Mouse (Mus musculus): ENCODE data around the gene Tstd2.

The Tstd2 gene

DNA sequence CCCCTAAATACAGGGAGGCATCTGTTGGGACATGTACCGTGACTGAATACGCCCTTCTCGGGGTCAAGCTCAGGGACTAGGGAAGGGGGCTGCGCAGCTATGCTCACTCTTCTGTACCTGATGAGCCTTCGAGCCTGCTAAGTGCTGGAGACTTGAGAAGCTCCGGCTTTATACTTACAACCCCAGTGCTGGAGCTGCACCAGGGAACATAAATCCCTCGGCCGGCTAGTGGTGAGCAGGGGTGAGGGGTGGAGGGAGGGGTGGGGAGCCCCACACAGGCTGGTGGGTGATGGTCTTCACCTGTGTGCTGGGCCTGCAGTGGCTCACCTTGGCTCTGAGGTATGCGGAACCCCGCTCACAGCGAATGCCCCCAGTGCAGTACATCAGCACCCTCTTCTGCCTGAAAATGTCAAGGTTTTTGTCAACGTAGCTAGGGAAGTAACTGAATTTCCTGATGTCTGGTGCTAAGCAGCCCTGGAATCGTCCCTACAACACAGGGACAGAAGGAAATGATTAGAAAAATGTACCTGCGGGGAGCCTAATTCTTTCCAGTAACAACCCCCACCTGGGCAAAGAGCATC is 18.9 kb downstream of the Tstd2 start:
- DNase-seq (ENCODE audit: low spot score in 2 of 2): no peak

DNA sequence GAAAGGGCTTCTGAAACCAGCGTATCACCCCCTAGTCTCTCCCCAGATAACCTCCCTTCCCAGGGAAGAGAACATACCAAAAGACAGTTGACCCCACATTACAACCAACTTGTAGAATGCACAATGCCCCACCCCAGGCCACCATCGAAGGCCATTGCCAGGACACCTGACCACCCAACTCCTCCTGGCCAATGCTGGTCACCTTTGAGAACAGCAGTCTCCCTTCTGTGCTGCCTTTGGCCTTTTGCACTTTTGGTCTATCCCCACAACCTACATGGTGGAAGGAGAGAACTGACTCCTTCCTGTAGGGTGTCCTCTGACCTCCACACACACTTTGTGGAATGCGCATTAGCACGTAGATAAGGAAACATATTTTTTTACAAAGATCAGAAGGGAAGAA is 21.0 kb downstream of the Tstd2 start:
- no peak for DNase-seq (ENCODE audit: low spot score in 2 of 2)

DNA sequence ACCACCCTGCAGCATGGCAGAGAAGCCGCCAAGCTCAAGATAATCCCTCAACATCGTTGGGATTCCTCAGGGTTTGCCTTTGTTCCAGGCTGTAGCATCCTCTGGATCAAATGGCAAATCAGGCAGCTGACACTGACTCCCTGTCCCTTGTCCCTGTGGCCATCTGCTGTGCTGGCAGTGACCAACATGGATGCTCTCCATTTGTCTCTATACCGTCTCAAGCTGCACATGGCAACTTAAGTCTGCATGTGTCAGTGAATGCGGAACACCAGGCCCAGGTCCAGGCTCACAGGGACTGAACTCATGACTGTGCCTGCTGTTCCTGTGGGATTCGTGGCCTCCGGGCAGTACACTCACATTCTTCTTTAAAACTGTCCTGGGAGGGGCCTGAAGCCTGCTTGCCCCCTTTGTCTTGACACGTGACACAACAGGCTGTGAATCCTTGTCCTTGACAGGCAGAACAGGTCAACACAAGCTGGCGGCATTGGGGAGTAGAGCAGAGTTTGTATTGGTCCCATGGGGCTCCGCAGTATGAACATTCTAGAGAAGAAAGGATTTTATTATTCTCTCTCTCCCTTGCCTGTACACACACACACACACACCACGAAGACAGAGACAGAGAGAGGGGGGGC is 21.8 kb downstream of the Tstd2 start:
- DNase-seq (ENCODE audit: low spot score in 2 of 2): no peak

DNA sequence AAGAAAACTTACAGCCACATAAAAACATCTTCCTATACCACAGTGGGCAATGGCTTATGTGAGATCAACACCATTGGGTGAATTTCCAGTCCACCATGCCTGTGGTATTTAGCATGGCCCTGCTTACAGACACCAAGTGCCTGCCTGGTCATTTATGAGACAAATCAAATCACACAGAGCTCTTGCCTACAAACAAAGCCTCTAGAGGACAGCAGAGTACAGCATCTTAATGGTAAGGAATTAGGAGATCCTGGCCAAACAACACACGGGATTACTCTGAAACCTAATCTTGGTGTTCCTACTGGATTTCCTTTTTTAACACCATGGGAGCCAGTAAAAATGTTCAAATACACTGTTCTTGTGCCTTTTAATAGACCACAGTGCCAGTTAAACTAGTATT is 23.2 kb downstream of the Tstd2 start:
- DNase-seq (ENCODE audit: low spot score in 2 of 2): no peak

DNA sequence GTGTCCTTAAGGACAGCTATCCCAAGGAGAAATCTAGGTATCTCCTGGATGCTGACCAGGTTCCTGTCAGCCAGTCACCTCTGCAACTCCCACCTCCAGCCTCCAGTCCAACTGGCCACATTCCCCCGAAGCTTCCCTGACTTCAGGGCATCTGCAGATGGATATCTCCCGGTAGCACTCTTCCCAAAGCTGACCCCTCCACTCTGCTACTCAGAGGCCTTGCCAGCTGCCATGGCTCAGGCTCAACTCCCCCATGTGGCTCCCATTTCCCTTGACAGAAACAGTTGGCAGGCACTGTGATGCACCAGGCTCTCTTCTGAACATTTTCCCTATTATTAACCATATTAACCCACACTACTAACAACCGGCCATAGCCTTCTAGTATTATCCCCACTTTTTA is 27.1 kb downstream of the Tstd2 start:
- DNase-seq (ENCODE audit: low spot score in 2 of 2): no peak

DNA sequence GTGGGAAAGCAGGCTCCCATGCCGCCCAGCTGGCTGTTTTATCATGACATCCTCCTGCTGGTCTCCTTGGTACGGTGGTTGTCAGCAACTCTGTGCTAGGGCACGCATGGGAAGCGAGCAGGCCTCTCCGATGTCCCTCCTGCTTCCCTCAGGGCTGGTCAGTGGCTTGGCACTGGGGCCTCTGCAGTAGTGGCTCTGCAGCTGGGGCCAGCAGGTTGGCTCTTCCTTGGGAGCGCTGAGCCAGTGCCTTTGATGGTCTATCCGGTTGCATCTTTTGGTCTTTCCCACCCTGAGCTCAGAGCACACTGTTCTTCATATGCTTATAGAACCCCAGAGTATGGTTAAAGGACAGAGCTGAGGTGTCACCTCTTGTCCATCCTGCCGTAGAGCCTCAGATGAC is 28.4 kb downstream of the Tstd2 start:
- DNase-seq (ENCODE audit: low spot score in 2 of 2): no peak

DNA sequence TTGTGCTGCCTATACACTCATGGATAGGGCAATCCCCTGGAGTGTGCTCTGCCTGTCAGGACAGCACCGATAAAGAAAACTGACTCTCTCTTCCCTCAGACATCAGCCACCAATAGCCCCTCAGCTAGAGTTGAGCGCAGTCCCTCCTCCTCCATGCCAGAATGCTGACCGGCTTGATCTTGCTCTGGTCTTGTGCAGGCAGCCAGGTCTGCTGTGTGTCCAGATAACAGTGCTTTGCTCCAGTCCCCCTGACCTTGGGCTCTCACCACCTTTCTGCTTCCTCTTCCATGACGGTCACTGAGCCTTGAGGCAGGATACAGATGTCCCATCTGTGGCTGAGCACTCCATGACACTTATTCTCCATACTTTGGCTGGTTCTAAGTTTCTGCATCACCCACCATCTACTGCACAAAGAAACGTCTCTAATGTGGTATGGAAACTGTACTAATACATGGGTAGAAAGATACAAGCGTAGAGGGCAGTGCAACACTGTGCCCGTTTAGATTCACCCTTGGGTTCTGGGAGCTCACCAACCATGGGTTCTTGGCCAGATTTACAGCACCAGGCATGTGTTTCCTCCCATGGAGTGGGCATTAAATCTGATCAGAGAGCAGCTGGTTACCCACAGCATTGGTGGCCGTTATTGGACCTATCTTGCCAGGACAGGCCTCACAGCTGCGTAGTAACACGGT is 36.3 kb downstream of the Tstd2 start:
- no peak for DNase-seq (ENCODE audit: low spot score in 2 of 2)

DNA sequence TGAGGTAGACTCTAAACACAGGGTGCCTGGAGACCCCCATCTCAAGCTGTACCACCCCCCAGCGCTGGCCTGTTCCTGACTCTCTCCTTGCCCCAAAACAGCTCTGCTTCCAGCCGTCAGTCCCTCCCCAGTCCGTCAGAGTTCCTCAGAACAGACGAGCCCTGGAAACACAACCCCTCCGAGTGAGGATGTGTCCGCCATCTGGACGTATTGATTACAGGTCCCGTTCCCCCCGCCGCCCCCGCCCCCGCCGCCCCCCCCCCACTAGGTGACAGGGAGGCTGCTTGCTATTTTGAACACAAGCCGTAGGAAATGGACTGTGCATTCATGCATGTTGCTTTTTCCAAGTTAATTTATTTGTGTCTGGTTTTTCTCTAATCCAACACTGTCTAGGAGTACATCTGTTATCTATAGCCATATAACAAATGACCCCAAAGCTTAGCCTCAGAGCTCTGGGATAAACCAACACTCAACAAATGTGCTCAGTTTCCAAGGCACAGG is 37.2 kb downstream of the Tstd2 start:
- DNase-seq (ENCODE audit: low spot score in 2 of 2): no peak

DNA sequence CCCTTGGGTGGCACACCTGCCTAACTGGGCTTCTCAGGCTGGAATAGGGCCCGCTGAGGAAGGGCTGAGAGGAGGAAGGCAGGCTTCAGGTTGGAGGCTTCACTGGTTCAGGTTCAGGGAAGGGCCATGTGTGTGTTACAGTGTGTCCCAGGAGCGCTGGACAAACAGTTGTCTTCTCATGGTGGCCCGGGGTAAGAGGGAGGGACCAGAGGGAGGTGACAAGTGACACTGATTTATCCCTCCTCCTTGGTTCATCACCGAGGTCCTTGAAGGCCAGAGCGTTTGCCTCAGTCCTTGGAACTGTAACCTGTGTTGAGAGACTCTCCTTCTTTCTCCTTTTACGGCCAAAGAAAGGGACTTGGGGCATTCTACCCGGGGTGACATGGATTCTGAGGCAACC is 38.0 kb downstream of the Tstd2 start:
- no peak for DNase-seq (ENCODE audit: low spot score in 2 of 2)

DNA sequence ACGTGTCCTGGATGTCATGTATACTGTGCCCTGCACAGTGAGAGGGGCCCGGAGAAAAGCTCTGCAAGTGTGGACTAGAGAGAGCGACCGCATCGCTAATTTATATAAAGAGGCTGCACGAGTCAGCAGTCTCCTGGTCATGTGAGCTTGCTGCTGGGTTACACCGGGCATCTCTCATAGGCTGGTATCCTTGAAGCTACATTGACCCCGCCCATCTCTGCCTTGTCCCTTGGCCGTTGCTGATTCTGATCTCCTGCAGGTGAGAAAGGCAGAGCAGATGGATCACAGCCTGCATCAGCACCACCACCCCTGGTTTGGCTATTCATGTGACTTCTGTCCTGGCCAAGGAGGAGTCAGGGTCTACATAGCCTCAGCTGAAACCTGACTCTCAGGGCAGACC is 39.4 kb downstream of the Tstd2 start:
- DNase-seq (ENCODE audit: low spot score in 2 of 2): no peak

DNA sequence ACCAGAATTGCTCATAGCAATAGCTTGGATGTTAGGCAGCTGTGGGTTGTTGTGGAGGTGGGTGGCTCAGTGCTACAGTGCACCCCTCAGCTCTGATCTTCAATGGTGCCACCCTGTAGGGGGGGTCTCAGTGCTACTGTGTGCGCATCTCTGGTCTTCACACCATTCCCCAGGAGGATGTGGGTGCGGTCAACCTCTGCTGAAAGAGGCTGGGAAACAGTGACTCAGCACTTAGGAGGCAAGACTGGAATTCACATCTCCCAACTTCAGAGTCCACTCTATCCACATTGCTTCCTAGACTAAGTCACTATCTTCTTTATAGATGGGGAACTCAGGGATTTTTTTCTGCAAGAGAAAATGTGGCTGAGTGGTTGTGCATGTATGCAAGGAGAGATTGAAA is 40.9 kb downstream of the Tstd2 start:
- no peak for DNase-seq (ENCODE audit: low spot score in 2 of 2)

DNA sequence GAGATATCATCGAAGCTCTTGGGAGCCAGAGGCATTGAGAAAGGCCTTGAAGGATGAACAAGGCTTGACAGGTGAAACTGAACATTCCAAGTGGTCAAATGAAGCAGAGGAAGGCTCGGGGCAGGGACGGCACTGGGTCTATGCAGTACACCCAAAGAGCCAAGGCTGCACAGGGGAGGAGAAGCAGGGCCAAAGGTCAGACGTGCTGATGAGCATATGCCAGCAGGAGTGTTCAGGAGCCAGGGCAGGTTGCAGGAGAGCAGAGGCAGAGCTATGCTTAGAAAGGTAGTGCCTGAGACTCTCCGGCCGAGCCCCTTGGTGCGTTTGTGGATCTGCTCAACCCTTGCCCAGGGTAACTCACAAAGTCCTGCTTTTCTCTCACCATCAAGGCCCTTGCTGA is 41.9 kb downstream of the Tstd2 start:
- DNase-seq (ENCODE audit: low spot score in 2 of 2): no peak

DNA sequence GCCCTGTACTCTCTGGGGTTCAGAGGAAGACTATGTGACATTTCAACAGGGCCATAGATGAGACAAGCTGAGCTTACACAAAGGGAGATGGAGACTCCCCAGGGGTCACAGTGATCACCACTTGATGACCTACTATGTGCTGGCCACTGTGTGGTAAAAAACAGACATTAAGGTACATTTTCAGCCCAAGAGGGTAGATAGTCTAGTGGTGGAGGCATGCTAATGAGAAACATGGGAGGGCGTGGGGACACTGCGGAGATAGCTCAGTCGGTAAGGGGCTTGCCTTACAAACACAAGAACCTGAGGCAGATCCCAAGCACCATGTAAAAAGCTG is 42.7 kb downstream of the Tstd2 start:
- DNase-seq (ENCODE audit: low spot score in 2 of 2): no peak

DNA sequence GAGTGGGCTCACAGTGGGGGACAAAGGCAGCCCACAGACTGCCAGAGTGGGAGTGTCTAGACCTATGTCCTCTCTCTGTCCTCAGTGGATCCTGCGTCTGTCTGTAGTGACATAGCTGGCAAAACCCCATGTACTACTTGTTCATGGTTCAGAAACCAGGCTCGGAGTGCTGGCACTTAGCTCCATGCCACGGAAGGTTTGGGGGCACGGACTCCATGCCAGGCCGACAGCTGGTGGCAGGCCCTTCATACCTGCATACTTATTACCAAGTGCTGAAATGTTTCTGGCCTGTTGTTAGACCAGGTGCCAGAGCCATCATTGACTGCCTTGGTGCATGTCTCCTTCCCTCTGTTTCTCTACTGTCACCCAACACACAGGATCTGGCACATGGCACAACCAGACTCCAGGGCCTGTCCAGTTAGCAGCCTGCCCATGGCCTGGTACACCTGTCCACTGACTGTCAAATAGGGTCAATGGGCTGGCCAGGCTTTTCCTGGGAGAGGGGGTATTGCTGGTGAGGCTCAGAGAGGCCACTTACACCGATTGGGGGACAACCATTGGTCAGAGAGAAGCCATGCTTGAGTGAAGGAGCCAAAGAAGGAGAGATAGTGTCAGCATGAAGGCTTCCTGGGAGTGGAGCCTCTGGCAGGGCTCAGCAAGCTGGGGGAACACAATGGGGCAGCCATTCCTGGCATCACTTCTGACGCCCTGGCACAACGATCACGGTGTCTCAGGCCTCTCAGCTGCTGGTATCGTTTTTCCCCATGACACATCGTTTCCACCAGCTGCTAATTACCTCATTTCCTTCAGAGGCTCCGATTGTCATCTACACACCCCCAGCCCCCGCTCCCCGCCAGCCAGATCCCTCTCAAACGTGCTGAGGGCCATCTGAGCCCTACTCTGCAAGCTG is 43.3 kb downstream of the Tstd2 start:
- DNase-seq (ENCODE audit: low spot score in 2 of 2): no peak

DNA sequence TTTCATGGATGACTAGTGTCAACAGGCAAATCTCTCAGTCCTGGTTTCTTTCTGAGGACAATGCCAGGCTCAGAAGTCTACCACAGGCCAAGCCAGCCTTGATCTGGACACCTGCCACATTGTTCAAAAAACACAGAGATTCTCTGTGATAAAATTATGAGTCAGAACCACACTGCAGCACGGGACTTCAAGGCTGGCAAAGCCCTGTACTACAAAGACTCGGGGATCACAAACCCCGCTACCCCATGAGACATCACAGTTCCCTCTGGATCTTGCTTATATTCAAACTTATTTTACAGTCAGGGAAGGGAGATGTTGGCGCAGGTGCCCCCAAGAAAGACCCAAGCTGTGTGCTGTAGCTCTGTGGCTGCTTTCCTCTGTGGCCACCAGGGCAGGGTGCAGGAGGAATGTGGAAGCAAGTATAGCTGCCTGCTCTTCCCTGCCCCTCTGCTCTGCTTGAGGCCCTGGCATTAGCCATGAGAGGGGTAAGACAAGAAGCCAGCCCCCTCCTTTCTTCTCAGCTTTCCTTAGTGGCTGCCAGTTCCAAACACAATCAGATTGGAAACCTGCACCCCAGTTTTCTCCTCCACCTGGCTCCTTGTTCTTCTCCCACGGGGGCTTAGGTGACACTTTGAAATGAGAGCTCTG is 45.9 kb downstream of the Tstd2 start:
- DNase-seq (ENCODE audit: low spot score in 2 of 2): no peak

DNA sequence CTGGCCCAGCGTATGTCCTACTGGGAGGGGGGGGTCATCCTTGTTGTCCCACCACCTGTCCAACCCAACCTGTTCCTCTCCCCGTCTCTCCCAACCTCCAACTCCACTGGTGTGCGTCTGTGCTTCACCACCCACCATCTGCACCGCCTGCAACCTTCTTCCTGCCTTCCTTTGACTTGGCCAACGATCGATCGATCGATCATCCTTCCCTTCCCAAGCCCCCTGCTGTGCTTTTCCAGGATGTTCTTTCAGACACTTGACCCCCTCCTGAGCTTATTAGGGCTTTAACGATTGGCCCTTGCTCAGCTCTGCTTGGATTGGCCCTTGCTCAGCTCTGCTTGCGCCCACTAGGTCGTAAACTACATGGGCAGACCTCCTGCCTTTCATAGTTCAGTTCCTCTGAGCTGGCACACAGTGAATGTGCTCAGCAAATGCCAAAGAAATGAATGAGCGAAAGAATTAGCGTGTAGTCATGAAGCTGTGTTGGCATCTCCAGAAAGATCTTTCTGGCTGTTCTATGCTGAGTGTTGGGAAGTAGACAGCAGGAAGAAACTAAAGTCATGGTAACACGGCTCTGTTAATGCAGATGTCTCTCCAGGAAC is 48.9 kb downstream of the Tstd2 start:
- no peak for DNase-seq (ENCODE audit: low spot score in 2 of 2)

DNA sequence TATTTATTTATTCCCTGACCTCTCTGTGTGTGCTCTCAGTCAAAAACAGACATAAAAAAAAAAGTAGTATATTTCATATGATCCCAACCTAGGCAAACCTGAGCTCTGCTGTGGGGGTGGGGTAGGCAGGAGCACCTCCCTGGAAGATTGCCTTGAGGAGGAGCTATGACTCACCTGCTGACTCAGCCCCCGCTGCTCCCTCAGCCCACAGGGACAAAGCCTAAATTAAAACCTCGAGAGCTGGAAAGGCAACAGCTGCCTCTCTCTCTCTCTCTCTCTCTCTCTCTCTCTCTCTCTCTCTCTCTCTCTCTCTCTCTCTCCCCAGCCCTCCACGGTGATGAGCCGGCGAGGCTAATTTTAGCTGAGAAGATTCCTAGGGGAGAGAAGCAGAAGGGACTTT is 50.6 kb downstream of the Tstd2 start:
- no peak for DNase-seq (ENCODE audit: low spot score in 2 of 2)

DNA sequence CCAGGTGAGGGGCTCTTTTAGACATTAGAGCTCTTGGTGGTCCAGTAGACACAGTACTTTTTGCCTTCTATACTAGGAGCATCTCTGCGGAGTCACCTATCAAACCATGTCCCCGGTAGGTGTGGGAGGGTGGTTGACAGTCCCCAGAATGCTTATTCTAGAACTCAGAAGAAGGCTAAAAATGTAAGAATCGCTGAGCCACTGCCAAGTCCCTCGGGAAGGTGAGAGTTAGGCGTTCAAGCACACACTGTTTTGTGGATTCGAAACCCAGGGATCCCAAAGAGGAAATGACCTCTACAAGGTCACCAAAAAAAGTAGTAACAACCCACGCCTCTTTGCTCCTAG is 51.1 kb downstream of the Tstd2 start:
- DNase-seq (ENCODE audit: low spot score in 2 of 2): no peak

DNA sequence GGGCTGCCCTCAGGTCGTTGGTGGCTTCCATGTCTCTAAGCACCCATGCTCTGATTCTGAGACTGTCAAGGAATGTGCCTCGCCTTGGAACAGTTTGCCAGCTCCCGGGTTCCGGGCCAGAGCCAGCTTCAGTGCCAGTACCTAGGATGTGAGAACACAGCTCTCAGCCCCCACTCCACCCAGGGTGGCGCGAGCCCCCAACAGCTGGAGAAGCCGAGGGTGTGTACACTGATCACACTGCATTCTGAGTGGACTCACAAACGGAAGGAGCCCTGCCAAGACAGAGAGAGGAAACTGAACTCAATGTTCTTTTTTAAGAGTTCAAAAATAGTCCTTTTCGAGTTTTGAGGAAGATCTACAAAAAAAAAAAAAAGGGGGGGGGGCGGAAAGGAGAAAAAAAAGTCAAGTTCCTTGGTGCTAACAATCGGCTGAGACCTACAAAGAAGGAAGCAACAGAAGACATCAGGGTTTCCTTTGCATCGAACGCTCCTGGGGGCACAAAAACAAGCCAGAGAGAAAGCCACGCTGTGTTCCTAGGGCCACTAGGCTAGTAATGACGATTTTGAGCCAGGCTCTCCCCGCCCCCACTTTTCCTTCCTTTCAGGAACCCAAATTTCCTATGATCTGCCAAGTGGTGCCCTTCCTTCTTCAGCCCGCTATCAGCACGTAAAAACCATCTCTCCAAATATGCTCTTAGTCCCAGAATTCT is 51.6 kb downstream of the Tstd2 start:
- DNase-seq (ENCODE audit: low spot score in 2 of 2): no peak

DNA sequence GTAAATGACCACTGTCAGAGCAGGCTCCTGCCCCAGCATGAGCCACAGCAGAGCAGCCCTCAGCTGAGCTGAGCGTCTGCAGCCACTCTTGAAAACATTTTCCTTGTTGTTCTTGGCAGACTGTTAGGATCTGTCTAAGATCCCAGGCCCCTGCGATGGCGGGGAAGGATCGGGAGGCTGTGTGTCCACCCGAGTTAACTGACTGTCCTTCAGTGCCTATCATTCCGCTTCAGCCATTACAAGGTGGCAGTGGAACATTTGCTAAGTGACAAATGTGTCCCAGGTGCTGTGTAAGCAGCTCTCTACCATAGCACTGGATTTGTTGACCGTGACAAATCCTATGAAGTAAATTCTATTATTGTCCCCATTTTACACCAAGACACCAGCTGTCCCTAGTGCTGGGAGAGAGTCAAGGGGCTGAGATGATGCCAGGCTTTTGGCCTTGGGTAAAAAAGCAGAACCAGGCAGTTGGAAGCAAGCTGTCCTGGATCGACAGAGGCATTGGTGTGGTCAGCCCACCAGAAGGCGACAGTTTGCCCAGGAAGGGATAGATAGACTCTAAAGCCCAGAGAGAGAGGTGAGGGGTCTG is 53.2 kb downstream of the Tstd2 start:
- no peak for DNase-seq (ENCODE audit: low spot score in 2 of 2)
